Mouse (Mus musculus): Measurements from ENCODE around the gene Cd3g.
A peak's percentile ranks its signal among the peaks of the same experiment; 100 is the strongest.
"Not testable (repeated sequence)": the region's sequence is repeated elsewhere in the genome, so short reads cannot be mapped to it uniquely, and the experiment has no call there.

Cd3g gene

GRCm38 (mm10) chr9:44985721-44986161, 5.5 kb upstream of the Cd3g start:
- no peak for DNase-seq

DNA sequence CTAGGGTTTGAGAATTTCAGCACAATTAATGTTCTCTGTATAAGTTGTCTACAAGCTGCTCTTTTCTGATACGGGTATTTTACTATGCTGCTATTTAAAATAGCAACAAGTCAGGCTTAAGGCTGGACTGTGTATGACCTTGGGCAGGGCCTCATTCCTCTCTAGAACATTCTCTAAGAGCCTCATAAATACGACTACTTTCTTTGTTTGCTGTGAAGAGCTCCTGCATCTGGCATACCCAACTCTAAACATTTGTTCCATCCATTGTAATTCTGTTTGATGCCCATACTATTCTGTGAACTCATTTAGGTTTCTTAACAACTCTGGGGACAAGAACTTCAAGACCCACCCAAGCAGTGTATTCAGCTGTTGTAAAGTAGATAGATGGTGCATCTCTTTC, 2.8 kb upstream of the Cd3g start:
- DNase-seq: no peak

DNA sequence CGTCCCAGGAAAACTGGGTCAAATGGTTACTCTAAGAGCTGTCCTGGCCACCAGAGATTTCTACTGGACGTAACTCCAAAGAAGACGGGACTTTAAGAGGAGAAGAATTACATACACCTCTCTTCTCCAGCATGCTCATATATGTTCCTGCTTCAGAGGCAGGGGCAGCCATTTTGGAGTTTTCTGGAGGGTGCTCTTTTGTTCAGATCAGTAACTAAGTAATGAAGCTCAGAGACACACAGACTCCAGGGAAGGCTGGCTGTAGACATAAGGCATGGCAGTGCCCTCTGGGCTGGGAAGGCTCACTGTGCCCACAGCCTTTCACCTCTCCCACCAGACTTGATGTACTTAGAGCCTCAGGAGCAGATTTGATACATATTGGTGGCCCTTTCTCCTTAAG, 2.3 kb upstream of the Cd3g start:
- no peak for DNase-seq

- DNase-seq: no peak
Observed at GRCm38 (mm10) chr9:44982081-44982480, 1.9 kb upstream of the Cd3g start.

DNA sequence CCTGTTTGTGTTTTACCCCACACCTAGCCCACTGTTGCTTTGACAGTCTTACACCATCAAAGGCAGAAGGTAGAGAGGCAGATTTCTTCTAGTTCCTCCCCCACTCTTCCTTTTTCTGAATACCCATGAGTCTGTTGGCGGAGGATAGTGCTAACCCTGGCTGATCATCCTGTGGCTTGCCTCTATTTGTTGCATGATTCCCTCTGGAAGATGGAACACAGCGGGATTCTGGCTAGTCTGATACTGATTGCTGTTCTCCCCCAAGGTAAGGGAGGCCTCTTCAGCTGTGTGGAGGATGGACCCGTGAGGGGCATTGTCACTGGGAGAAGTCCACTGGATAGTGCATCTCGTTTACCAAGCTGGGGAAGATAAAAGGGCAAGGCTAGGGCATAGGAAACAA, 1.4 kb upstream of the Cd3g start, which contains the start of gene Cd3d:
Gene Cd3d, plus strand, starts transcription at position 111 of the 400 bp plus-strand sequence.
- DNase-seq: no peak

- no peak for DNase-seq
Observed at GRCm38 (mm10) chr9:44981104-44981503, 873 bp upstream of the Cd3g start.

- DNase-seq: no peak
Observed at GRCm38 (mm10) chr9:44979806-44980205, 425 bp downstream of the Cd3g start.

DNA sequence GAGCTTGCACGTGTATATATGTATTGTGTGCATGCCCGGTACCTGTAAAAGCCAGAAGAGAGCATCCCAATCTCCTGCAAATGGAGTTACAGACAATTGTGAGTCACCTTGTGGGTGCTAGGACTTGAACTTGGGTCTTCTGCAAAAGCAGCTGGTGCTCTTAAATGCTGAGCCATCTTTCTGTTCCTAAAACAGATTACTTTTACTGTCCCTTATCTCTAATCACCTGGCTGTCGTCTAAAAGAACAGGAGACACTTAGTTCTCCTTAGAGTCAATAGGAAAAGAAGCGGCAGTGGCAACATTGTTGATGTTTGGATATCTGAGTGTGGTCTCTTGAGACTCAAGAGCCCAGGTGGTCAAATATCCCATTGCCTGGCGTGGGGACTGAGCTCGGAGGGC, 2.4 kb downstream of the Cd3g start:
- no peak for DNase-seq

DNA sequence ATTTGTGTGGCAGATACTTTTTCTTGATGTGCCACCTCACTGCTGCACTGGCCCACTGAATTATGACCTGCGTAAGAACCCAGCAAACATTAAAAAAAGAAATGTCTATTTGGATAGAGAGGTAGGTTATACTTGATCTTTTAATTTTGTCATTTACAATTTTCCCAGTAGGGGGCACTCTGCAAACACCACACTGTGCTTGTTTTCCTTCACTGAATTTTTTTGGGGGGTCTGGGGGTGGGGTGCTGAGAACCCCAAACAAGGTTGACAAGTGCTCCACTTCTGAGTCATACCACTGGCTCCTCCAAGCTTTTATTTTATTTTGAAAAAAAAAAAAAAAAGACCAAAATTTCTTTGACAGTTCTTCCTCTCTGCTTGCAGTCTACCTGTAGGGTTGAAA, 10.8 kb downstream of the Cd3g start:
- no peak for DNase-seq

- not testable (repeated sequence) for DNase-seq
Observed at GRCm38 (mm10) chr9:44967763-44968162, 12.5 kb downstream of the Cd3g start.

GRCm38 (mm10) chr9:44966815-44967242, 13.4 kb downstream of the Cd3g start:
- peak; percentile 79 for DNase-seq

DNA sequence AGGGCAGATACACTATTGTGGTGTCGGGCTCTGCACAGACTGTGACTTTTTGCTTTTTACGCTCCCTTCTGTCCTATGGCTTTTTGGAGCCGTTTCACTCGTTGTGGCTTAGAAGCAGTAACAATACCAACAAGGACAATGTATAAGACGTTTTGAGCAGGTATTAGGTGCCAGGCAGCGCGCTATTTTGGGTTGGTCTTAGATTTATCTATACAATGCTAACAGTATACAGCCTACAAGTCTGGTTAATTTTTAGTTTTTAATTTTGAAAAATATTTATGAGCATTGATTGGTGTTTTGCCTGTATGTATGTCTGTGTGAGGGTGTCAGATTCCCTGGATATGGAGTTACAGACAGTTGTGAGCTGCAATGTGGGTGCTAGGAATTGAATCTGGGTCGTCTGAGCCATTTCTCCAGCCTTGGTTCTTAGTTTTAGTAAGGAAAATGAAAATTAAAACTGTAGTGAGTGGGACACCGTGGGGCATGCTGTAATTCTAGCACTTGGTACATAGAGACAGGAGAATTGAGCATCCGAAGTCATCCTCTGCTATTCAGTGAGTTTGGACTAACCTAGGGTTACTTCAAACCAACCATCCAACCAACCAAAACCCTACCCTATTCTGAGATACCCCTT, 14.3 kb downstream of the Cd3g start:
- DNase-seq: no peak

DNA sequence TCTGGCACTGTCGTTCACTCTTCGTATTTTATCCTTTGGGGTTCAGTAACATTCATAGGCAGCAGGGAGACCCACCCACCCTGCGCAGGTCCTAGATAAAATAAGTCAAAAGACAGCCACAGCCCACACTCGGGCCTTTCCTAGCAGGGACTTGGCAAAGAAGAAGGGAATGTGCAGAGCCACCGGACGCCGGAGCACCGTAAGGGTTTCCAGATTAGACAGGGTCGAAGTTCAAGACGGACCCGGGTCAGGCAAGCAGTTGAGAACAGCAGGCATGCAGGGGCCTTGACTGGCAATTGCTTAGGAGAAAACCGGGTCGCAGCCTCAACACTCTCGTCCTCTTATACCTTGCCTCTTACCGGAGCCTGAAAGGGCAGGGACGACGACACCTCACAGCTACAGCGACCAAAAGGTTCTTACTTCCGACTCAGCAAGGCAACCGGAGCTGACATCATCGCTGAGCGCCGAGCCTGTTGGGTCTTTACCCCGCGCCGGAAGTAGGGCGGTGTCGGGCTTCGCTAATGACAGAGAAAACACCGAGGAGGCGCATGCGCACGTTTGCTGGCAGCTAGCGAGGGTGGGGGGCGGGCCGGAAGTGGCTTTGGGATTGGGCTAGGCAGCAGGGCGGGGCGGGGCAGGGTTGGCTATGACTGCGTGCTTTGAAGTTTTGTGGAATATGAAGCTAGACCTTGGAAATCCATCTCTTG, 15.0 kb downstream of the Cd3g start, which contains the start of gene Ube4a:
Gene Ube4a, minus strand, starts transcription at position 475 of the 707 bp plus-strand sequence.
- DNase-seq: peak; percentile 99

DNA sequence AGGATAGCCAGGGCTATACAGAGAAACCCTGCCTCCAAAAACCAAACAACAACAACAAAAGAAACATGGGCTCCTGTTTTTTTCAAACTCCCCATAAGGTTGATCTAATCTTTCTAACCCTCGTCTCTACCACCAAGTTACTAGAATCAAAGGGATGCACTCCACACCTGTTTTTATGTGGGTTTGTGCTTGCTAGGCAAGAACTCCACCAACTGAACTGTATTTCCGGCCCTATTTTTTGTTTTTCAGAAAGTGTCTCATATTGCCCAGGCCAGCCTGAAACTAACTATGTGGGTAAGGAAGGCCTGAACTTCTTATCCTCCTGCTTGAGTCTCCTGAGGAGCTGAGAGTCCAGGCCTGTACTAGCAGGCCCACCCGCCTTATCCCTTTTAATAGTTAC, 25.8 kb downstream of the Cd3g start:
- DNase-seq: no peak

GRCm38 (mm10) chr9:44947836-44948235, 32.4 kb downstream of the Cd3g start:
- DNase-seq: no peak

DNA sequence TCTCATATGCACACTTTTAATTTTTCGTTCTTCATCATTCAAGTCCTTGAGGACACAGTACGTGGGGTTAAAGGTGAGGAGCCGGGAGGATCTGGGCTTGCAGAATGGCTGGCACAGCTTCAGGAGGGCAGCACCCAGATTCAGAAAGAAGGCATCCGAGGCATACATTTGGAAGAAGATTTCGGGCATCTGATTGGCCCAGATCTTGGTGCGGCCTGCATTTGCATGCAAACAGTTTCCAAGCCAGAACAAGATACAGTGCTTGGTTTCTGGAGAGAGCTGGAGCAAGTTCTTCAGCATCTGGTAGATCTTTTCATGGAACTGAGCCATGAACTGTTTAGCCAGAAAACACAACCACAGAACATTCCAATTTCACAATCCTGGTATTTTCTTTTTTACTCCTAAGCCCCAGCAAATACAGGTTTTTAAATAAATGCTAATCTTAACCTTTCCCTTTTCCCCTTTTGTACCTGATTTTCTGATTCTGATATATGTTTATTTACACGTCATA, 34.0 kb downstream of the Cd3g start:
- no peak for DNase-seq

DNA sequence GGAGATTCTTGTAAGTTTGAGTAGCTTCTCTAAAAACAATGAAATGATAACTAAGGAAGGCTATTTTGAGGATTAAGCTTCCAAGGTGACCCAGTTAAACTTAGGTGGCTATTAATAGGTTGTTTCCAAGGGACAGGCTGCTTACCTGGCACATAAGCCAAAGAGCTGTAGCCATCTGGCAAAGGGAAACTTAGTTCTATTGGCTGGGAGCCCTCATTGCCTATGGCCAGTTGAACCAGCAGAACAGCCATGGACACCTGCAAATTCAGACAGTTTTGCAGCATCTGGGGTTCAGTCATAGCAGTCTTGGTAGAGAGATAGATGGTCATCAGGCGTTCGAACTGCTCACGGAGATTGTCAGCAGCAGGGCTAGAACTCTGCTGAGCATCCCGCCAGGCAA, 37.8 kb downstream of the Cd3g start:
- no peak for DNase-seq

- no peak for DNase-seq
Observed at GRCm38 (mm10) chr9:44941756-44942155, 38.5 kb downstream of the Cd3g start.

GRCm38 (mm10) chr9:44921543-44921942, 58.7 kb downstream of the Cd3g start:
- no peak for DNase-seq

DNA sequence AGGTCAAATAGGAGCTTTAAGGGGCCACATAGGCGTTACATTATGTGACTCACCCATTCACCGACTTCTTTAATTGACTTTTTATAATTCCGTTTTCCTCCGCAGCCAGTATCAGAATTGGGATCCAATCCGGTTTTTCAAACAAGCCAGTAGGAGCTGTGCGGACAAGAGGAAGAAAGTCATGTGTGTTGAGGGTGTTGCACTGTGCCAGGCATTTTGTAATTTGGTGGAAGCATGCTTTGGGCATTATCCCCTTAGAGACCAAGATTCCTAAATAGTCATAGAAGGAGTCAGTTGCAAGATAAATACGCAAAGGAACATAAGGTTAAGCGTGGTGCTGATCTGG, 59.1 kb downstream of the Cd3g start:
- DNase-seq: no peak

GRCm38 (mm10) chr9:44920374-44921122, 59.7 kb downstream of the Cd3g start, which contains the start of gene Atp5l:
TSS of gene Atp5l (minus strand) at chr9:44920742.
- peak; percentile 97 for DNase-seq

DNA sequence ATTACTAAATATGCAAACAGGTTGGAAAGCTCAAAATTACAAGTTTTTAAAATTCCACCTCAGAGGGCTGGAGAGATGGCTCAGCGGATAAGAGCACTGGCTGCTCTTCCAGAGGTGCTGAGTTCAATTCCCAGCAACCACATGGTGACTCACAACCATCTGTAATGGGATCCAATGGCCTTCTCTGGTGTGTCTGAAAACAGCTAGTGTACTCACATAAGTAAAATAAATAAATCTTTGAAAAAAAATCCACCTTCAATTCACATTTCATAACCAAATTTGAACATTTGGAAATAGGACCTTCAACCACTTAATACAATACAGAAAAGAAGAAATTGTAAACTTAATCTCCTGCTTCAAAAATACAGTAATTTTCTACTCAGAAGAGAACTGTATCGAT, 60.6 kb downstream of the Cd3g start:
- DNase-seq: no peak

Measured in embryo, embryonic 11 days (tissue).